Mouse (Mus musculus) adipocyte (in vitro differentiated cells): ENCODE measurements around the gene Ccdc88b.
A peak's percentile ranks its signal among the peaks of the same experiment; 100 is the strongest.
"Not testable (repeated sequence)": the region's sequence is repeated elsewhere in the genome, so short reads cannot be mapped to it uniquely, and the experiment has no call there.

Experiments
- DNase-seq: peaks from one replicate; pipeline ENCODE4 v3.0.0-alpha.2; 2016; ENCODE audit warnings: low spot score

The Ccdc88b gene

GRCm38 (mm10) chr19:6858031-6858430 lies at the start of gene Ccdc88b:
Gene Ccdc88b, minus strand, starts transcription at chr19:6858211.
- DNase-seq = no peak

GRCm38 (mm10) chr19:6907094-6907493 lies 49.1 kb upstream of the Ccdc88b start:
- no peak for DNase-seq

GRCm38 (mm10) chr19:6906199-6906598 lies 48.2 kb upstream of the Ccdc88b start:
- no peak for DNase-seq

GRCm38 (mm10) chr19:6905498-6906159 lies 47.6 kb upstream of the Ccdc88b start:
- DNase-seq = peak; percentile 54

- DNase-seq = no peak
Measured at GRCm38 (mm10) chr19:6904846-6905245, 46.8 kb upstream of the Ccdc88b start.

- DNase-seq = no peak
Measured at GRCm38 (mm10) chr19:6903031-6903430, 45.0 kb upstream of the Ccdc88b start.

- no peak for DNase-seq
Measured at GRCm38 (mm10) chr19:6899641-6900040, 41.6 kb upstream of the Ccdc88b start.

GRCm38 (mm10) chr19:6895608-6896305 lies 37.7 kb upstream of the Ccdc88b start:
- DNase-seq = not testable (repeated sequence)

GRCm38 (mm10) chr19:6893731-6894451 lies 35.9 kb upstream of the Ccdc88b start:
- DNase-seq = no peak

GRCm38 (mm10) chr19:6892512-6892911 lies 34.5 kb upstream of the Ccdc88b start:
- no peak for DNase-seq

- no peak for DNase-seq
Measured at GRCm38 (mm10) chr19:6877965-6878364, 20.0 kb upstream of the Ccdc88b start.

- DNase-seq = peak; percentile 90
Measured at GRCm38 (mm10) chr19:6876799-6877198, 18.8 kb upstream of the Ccdc88b start.

GRCm38 (mm10) chr19:6875834-6876233 lies 17.8 kb upstream of the Ccdc88b start:
- no peak for DNase-seq

GRCm38 (mm10) chr19:6874257-6874656 lies 16.2 kb upstream of the Ccdc88b start:
- peak; percentile 25 for DNase-seq

GRCm38 (mm10) chr19:6872701-6873100 lies 14.7 kb upstream of the Ccdc88b start:
- no peak for DNase-seq

GRCm38 (mm10) chr19:6871574-6872271 lies 13.7 kb upstream of the Ccdc88b start:
- DNase-seq = peak; percentile 78

- peak; percentile 80 for DNase-seq
Measured at GRCm38 (mm10) chr19:6869355-6869754, 11.3 kb upstream of the Ccdc88b start.

- DNase-seq = no peak
Measured at GRCm38 (mm10) chr19:6861451-6861850, 3.4 kb upstream of the Ccdc88b start.

- no peak for DNase-seq
Measured at GRCm38 (mm10) chr19:6860706-6861105, 2.7 kb upstream of the Ccdc88b start.

GRCm38 (mm10) chr19:6859971-6860370 lies 2.0 kb upstream of the Ccdc88b start:
- DNase-seq = no peak

- DNase-seq = no peak
Measured at GRCm38 (mm10) chr19:6859032-6859651, 1.1 kb upstream of the Ccdc88b start.
